Mouse (Mus musculus): Measurements from ENCODE around the gene Soat2.
"Not testable (repeated sequence)": the region's sequence is repeated elsewhere in the genome, so short reads cannot be mapped to it uniquely, and the experiment has no call there.

The Soat2 gene

GRCm38 (mm10) chr15:102146882-102147281 lies 3.4 kb upstream of the Soat2 start:
- in situ Hi-C loops (cut with MseI, MboI), result no loop called here

- in situ Hi-C loops (cut with MseI, MboI), result no loop called here
These were observed 2.5 kb upstream of the Soat2 start for GRCm38 (mm10) chr15:102147674-102148402.

- in situ Hi-C loops (cut with MseI, MboI), result no loop called here
These were observed 765 bp upstream of the Soat2 start for GRCm38 (mm10) chr15:102149561-102149960.

GRCm38 (mm10) chr15:102152646-102153045 lies 2.3 kb downstream of the Soat2 start:
- in situ Hi-C loops (cut with MseI, MboI), result no loop called here

GRCm38 (mm10) chr15:102155006-102155405 lies 4.7 kb downstream of the Soat2 start:
- in situ Hi-C loops (cut with MseI, MboI), result not testable (repeated sequence)

- in situ Hi-C loops (cut with MseI, MboI), result no loop called here
These were observed 6.5 kb downstream of the Soat2 start for GRCm38 (mm10) chr15:102156836-102157235.

GRCm38 (mm10) chr15:102160415-102161060 lies 10.2 kb downstream of the Soat2 start:
- in situ Hi-C loops (cut with MseI, MboI), result no loop called here

- in situ Hi-C loops (cut with MseI, MboI), result no loop called here
These were observed 13.8 kb downstream of the Soat2 start for GRCm38 (mm10) chr15:102163900-102164693.

- in situ Hi-C loops (cut with MseI, MboI), result no loop called here
These were observed 15.3 kb downstream of the Soat2 start for GRCm38 (mm10) chr15:102165468-102166100.

- in situ Hi-C loops (cut with MseI, MboI), result no loop called here
These were observed 17.3 kb downstream of the Soat2 start for GRCm38 (mm10) chr15:102167620-102168021.

- in situ Hi-C loops (cut with MseI, MboI), result no loop called here
These were observed 18.7 kb downstream of the Soat2 start for GRCm38 (mm10) chr15:102169064-102169463.

GRCm38 (mm10) chr15:102173581-102173980 lies 23.3 kb downstream of the Soat2 start:
- in situ Hi-C loops (cut with MseI, MboI), result no loop called here

- in situ Hi-C loops (cut with MseI, MboI), result loop anchor here in 1 of 2 experiments (5.0 kb wide), 1 partner anchor 46 kb away; no protein-coding TSS in a partner anchor
These were observed 25.5 kb downstream of the Soat2 start for GRCm38 (mm10) chr15:102175736-102176319.

GRCm38 (mm10) chr15:102176571-102177316 lies 26.4 kb downstream of the Soat2 start:
- in situ Hi-C loops (cut with MseI, MboI), result loop anchor here in 1 of 2 experiments (5.0 kb wide), 1 partner anchor 46 kb away; no protein-coding TSS in a partner anchor

- in situ Hi-C loops (cut with MseI, MboI), result loop anchor here in 1 of 2 experiments (5.0 kb wide), 1 partner anchor 45 kb away; no protein-coding TSS in a partner anchor
These were observed 27.1 kb downstream of the Soat2 start for GRCm38 (mm10) chr15:102177417-102177816.

- in situ Hi-C loops (cut with MseI, MboI), result loop anchor here in 1 of 2 experiments (5.0 kb wide), 1 partner anchor 44 kb away; no protein-coding TSS in a partner anchor
These were observed 28.0 kb downstream of the Soat2 start for GRCm38 (mm10) chr15:102178279-102178678.

- in situ Hi-C loops (cut with MseI, MboI), result loop anchor here in 1 of 2 experiments (5.0 kb wide), 1 partner anchor 43 kb away; no protein-coding TSS in a partner anchor
These were observed 28.8 kb downstream of the Soat2 start for GRCm38 (mm10) chr15:102179106-102179505.

- in situ Hi-C loops (cut with MseI, MboI), result loop anchor here in 1 of 2 experiments (5.0 kb wide), 1 partner anchor 42 kb away; no protein-coding TSS in a partner anchor
These were observed 29.6 kb downstream of the Soat2 start for GRCm38 (mm10) chr15:102179924-102180323.

GRCm38 (mm10) chr15:102183076-102183475 lies 32.8 kb downstream of the Soat2 start:
- in situ Hi-C loops (cut with MseI, MboI), result no loop called here

GRCm38 (mm10) chr15:102186239-102186638 lies 35.9 kb downstream of the Soat2 start:
- in situ Hi-C loops (cut with MseI, MboI), result loop anchor here in 1 of 2 experiments (5.0 kb wide), 1 partner anchor 36 kb away; no protein-coding TSS in a partner anchor
